Mouse (Mus musculus) thymus, postnatal 36 days (tissue): ENCODE data around the gene Pear1.

Experiments
- DNase-seq, 2 experiments: peaks; one replicate each; pipeline ENCODE4 v3.0.0; 2022; ENCODE audit warnings: mixed read lengths in 2 of 2

Gene Pear1

GRCm38 (mm10) chr3:87804038-87804677 is 19.9 kb downstream of the Pear1 start:
- DNase-seq = no peak

DNA sequence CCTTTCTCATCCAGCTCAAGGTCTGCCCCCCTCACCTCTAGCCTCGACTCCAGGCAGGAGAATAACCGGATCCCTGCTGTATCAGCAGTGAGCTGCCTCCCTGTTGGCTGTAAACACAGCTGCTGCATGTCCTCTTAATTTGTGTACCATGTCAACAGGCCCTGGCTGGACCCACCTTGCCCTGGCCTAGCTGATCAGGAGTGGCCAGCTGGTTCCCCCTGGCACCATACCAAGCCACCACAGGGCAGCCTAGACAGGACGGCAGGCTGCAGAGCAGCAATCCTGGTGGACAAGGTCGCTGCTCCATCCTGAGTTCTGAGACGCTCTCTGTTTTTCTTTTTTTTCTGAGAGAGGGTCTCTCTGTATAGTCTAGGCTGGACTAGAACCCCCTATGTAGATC is 22.4 kb downstream of the Pear1 start:
- DNase-seq = no peak

DNA sequence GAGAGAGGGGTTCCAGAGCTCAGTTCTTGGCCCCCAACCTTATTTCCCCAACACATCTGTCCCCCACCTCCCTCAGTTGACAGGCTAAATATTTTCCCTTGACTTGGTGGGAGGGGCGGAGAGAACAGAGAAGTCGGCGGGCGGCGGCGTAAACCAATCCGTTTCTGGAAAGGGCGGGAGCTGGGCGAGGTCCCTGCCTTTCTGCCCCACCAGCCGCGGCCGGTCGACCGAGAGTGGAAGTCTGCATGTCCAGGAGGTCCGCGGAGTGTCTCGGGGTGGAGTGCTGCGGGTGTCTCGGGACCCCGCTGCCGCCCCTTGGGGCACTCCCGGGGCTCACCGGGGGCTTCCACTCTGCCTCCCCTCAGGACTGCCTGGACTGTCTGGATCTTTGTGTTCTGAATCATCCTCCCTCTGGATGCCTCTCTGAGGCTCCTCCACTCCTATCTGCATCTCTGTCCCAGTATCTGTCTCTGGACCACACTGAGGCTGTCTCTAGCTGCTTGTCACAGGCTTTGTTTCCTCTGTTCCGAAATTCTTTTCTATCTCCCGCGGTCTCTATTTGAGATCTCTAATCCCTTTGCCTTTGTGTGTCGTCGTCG is 27.3 kb downstream of the Pear1 start, which contains the start of gene Insrr:
Gene Insrr (plus strand): TSS at position 216 of the 599 bp plus-strand sequence.
- DNase-seq = no peak

GRCm38 (mm10) chr3:87795336-87796277 is 28.5 kb downstream of the Pear1 start:
- peak; percentile 48 to 49 for DNase-seq

DNA sequence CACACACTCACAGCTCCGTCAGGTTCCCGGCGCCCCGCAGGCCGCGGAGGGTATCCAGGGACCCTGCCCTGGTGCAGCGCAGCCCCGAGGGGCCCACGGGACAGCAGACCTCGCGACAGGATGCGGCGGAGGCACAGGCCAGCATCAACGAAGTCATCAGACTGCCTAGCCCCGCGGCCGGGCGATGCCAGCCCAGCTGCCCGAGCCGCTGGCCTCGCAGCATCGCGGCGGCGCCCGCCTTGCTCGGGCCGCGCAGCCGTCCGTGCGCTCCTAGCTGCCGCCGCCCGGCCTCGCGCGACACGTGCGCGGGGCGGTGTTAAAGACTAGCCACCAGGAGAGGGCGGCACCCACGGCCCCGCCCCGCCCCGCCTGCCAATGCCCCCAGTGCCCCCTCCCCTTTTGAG is 29.2 kb downstream of the Pear1 start, which contains the start of gene Ntrk1:
Gene Ntrk1 (minus strand): TSS at position 241 of the 404 bp plus-strand sequence.
- DNase-seq = peak in 1 of 2 experiments; percentile 11

DNA sequence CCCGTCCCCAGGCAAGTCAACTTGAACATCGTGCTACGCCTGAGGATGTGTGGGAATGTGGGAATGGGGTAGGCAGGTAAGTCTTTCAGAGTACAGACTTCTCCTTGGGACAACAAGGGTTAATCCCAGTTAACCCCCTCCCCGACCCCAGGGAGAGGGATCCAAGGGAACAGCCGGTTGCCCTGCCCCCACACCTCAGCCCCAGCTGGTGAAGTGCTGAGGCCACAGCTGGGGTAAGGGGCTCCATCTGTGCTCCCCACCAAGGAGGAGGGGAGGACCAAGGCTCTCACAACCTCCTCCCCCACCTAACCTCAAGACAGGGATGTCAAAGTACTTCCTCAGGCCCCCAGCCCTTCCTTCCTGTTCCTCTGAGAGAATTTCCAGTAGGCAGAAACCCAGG is 34.3 kb downstream of the Pear1 start:
- no peak for DNase-seq

- no peak for DNase-seq
Observed at GRCm38 (mm10) chr3:87789248-87789647, 34.9 kb downstream of the Pear1 start.

GRCm38 (mm10) chr3:87785626-87786214 is 38.4 kb downstream of the Pear1 start:
- DNase-seq = no peak

- no peak for DNase-seq
Observed at GRCm38 (mm10) chr3:87785156-87785555, 39.0 kb downstream of the Pear1 start.

DNA sequence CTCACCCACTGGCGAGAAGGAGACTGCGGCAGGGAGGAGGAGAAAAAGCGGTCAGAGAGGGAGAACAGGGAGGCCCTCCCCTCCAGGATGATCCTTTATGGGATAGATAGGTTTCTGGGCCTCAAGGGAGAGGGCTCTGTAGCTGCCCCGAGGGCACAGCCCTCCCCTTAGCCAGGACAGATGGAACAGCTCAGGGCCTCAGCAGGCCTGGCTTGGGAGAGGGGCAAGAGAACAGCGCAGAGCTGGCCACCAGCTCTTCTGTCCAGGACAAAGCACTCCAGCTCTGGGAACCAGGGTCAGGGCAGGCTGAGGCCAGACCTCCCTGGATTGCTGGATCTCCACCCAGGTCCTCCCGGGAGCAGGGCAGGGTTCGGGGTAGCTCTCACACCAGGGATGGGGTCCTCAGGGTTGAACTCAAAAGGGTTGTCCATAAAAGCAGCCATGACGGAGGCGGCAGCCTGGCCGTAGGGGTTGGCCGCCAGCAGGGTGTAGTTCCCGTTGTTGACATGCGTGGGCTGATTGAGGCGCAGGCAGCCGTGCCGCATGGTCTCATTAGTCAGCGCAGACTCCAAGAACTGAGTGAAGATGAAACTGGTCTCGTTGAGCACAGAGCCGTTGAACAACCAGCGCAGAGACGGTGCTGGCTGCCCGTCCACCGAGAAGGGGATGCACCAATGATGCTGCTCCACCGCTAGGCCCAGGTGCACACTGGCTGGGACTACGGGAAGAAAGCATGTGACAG is 40.7 kb downstream of the Pear1 start:
- DNase-seq = no peak

- no peak for DNase-seq
Observed at GRCm38 (mm10) chr3:87779086-87779485, 45.0 kb downstream of the Pear1 start.

DNA sequence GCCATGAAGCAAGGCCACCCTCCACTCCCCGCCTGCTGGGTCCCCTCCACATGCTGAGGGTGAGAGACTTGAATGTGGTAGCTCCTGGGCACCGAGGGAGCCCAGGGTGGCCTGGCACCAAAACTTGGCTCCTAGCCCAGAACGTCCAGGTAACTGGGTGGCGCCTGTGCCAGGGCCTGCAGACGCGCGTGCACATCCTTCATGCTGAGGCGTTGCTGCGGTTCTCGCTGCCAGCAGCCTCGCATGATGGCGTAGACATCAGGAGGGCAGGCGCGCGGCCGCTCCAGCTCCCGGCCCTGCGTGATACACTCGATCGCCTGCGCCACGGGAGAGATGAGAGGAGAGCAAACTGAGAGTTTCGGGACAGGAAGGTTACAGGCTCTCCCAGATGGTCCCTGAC is 45.8 kb downstream of the Pear1 start:
- DNase-seq = no peak

DNA sequence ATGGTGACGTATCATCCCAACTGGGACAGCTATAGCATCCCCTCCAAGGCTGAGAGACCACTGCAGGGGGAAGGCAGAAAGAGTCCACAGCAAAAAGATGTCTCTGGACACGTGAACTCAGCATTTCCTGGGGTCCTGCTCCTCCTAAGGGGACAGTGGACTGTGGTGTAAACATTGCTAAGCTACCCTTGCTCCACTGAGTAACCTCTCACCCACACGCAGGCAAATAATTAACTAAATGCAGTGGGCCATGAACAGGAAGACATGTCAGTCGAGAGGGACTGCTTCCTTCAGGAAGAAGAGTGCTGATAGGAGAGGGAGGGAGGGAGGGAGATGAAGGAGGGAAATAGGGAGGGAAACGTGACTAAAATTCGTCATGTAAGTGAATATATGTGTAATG is 53.0 kb downstream of the Pear1 start:
- no peak for DNase-seq

GRCm38 (mm10) chr3:87770280-87770679 is 53.8 kb downstream of the Pear1 start:
- peak; percentile 29 to 36 for DNase-seq

DNA sequence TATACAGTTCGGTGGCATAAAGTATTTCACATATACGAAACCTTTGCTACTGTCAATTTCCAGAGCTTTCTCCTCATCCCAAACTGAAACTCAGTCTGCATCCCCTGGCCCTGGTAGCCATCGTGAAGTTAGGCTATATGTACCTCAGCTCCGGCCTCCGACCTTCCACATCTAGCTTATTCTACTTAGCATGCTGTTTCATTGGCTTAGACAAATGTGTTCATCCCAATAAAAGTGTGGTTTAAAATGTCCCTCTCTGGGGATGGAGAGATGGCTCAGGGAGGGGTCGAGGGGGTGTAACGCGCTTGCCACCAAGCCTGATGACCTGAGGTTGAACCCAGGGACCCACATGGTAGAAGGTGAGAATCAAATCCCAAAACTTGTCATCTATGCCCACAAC is 54.6 kb downstream of the Pear1 start:
- no peak for DNase-seq

DNA sequence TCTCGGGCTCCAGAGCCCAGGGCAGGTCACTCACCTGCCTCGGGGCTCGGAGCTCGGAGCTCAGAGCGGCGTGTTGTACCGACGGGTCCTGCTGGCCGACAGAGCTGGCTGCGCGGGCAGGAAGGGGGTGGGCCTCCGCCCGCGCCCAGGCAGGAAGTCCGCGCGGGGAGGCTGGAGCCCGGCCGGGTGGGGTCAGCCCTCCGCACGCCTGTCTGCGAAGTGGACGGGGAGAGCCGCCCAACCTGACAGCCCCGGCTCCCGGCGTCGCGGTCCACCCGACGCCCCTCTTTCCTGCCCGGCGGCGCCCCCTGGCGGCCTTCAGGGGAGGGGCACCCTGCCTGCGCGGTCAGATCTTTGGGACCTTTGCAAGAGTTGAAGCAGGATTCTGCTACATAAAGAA is 55.3 kb downstream of the Pear1 start:
- peak; percentile 77 to 79 for DNase-seq

- no peak for DNase-seq
Observed at GRCm38 (mm10) chr3:87768431-87768830, 55.7 kb downstream of the Pear1 start.

GRCm38 (mm10) chr3:87767764-87768163 is 56.3 kb downstream of the Pear1 start:
- DNase-seq = no peak

- DNase-seq = no peak
Observed at GRCm38 (mm10) chr3:87766284-87766667, 57.8 kb downstream of the Pear1 start.

DNA sequence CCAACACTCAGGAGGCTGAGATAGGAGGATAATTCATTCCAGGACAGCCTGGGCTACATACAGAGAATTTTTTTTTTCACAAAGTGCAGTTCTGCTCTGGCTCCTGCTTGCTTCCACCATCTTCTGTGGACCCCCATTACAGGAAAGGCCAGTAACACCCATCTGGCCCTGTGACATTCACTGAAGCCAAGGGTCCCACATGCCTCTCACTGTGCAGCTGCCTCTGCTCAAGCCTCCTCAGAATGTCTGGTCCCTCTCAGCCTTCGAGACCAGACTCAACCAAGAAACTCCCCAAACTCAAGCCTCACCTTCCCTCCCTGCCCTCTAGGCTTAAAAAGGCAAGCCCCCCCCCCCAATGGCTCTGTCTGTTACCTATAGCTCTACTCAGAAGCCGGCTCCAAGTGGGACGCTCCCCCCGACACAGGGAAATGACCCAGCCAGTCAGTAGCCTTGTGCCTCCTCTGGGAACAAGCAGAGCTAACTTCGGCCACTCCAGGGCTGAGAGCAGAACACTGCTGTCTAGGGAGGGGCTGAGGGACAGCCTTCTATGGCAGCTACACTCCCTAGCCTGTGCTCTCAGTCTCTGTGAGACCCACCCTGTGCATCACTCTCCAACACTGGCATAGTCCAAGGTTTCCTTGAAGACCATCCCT is 58.3 kb downstream of the Pear1 start:
- no peak for DNase-seq

- peak; percentile 72 to 82 for DNase-seq
Observed at GRCm38 (mm10) chr3:87765091-87765490, 59.0 kb downstream of the Pear1 start.

- DNase-seq = no peak
Observed at GRCm38 (mm10) chr3:87764506-87764905, 59.6 kb downstream of the Pear1 start.
